Mouse (Mus musculus) adrenal gland, postnatal 0 days (tissue): Measurements from ENCODE around the gene Zfp273. TPM values are rescaled to one million over a fixed set of nuclear protein-coding genes. Genes with fewer than 3 reads are reported as not detected.

Source experiments
- polyA plus RNA-seq: library from polyadenylated mRNA; unstranded; fragments of >200 nt; fragmentation: Nextera tagmentation; extraction: Ambion mirVana; gene quantifications from 2 replicates; pipeline ENCODE4 v1.2.1, GENCODE M21; 2015

The Zfp273 gene
- 10.7 and 12.7 TPM in 2 replicates for polyA plus RNA-seq

DNA sequence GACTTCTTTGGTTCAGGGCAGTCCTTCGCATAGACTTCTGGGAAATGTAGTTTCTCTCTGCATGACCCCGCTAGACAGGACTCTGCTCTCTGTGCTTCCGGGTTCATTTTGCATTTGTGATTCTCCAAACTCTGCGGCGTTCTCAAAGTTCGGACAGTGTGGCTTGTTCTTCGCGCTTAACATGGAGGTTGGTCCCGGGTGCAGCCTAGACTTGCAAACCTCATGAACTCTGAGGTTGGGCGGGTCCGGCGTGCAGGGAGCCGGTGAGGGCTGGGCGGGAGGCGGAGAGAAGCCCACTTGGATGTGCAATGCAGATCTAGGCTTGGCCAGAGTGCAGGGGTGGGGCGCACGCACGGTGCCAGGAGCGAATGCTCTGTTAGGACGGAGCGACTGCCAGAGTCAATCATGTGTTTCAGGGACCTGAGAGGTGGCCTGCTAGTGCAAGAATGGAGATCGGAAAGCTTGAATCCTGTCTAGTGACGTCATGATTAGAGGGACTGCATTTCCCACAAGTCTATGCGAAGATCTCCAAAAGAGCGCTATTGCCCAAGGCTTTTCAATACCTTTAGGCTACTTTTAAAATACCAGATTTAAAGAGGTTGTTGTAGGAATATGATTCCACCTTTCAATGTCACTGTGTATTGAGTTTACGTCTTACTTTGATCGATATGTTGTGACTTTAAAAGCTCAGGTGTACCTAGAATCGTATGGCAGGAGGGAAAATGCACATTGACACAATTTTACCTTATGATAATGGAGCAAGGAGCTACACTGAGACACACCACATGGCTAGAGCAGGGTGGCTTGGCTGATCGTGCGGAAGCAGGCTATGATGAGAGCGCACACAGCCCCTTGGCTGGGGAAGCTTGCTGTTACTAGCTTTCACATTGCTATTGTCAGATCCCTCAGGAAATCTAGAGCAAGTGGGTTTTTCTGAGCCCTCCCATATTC lies at the start of gene Zfp273:
TSS of gene Zfp273 (plus strand) at position 31 of the 951 bp plus-strand sequence.

DNA sequence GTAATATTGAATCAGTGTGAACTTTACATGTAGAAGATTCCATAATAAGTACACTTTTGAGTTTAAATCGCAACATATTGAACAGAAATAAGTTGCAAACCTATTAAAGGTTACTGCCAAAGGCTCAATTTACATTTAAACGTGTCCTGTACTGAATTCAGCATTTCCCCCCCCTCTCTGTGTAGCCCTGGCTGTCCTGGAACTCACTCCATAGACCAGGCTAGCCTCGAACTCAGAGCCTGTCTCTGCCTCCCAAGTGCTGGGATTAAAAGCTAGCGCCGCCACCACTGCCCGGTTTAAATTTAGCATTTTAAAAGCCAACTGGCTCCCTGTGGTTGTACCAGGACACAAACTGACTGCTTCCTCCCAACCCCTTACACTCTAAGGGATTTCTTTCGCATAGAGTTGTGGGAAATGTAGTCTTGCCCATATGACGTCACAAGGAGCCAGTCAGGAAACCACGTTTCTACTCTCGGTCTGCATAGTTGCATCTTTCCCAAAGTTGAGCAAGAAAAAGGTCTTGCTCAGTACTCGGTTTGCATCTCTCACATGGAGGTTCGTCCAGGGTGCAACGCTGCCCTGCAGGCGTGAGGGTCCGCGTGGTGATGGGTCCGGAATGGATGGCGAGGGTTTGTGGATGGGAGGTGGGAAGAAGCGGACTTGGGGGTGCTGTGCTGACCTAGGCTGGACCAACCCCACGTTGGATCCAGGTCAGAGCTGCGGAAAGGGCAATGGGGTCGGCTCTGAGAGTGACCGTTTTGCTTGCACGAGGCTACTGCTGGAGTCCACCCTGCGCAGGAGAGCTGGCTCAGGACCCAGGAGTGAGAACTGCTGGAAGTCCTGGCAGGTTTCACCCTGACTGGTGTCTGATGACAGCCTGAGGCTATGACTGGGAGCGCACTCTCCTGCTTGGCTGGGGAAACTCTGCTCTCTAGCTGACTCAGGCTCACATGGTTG lies 34.0 kb upstream of the Zfp273 start, which contains the start of gene Zfp493:
TSS of gene Zfp493 (plus strand) at position 429 of the 957 bp plus-strand sequence.

DNA sequence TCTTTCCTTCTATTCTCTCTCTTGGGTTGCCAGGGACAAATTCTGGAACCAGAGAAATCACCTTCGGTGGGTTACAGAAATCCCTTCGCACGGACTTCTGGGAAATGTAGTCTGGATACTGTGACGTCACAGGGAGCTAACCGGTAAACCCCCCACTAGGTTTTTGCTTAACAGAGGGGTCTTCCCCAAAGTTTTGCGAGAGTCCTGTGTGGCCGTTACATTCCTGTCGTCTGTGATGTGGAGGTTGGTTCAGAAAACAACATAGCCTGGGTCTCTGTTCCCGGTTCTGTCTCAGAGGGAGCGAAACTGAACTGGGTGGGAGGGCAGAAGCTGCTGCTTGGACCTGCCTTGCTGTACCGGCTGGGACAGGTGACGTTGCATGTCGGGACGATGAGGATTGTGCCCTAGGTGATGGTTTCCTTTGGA lies 17.4 kb downstream of the Zfp273 start, which contains the start of gene Gm10037:
TSS of gene Gm10037 (plus strand) at position 196 of the 426 bp plus-strand sequence.

DNA sequence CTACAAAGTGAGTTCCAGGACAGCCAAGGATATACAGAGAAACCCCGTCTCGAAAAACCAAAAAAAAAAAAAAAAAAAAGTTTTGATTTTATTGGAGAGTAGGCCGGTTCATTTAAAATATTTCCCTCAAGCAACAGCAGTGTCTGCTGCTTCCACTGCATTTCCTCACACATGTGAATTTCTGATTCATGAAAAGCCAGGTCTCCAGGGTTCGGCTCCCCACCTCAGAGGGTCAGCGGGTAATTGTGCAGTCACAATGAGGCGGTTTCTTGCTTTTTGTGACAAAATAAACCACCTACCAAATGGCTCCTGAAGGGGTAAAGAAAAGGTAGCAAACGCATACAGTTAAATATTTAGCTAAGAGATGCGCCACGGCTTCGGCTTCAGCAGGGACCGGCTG lies 49.5 kb downstream of the Zfp273 start, which contains the start of gene BC048507:
TSS of gene BC048507 (plus strand) at position 301 of the 400 bp plus-strand sequence.

Other genes with a start within 250 kb of the Zfp273 start
- 3.7 and 4.0 TPM in 2 replicates for gene Zfp729b, start 204.0 kb upstream of the Zfp273 start, polyA plus RNA-seq
- gene Gm49345, start 176.0 kb upstream of the Zfp273 start, polyA plus RNA-seq, result not detected in 2 replicates
- 1.4 and 1.7 TPM in 2 replicates for gene Zfp729a, start 175.9 kb upstream of the Zfp273 start, polyA plus RNA-seq
- 10.0 and 10.3 TPM in 2 replicates for gene Zfp738, start 126.7 kb upstream of the Zfp273 start, polyA plus RNA-seq
- 3.7 and 5.6 TPM in 2 replicates for gene Zfp65, start 84.6 kb upstream of the Zfp273 start, polyA plus RNA-seq
- 6.7 and 9.9 TPM in 2 replicates for gene Zfp85, start 58.5 kb upstream of the Zfp273 start, polyA plus RNA-seq
- gene Zfp493, start 34.0 kb upstream of the Zfp273 start, polyA plus RNA-seq, result 2.4 and 2.8 TPM in 2 replicates
- 4.8 and 5.0 TPM in 2 replicates for gene Gm10037, start 17.4 kb downstream of the Zfp273 start, polyA plus RNA-seq
- gene BC048507, start 49.6 kb downstream of the Zfp273 start, polyA plus RNA-seq, result not detected in 2 replicates